Mouse (Mus musculus) hindbrain, embryonic 14.5 days (tissue): ENCODE data around the gene Usp50. TPM values are rescaled to one million over a fixed set of nuclear protein-coding genes. Genes with fewer than 3 reads are reported as not detected.

Experiments
- polyA plus RNA-seq: library from polyadenylated mRNA; unstranded; fragments of >200 nt; fragmentation: Nextera tagmentation; extraction: Ambion mirVana; gene quantifications from 2 replicates; pipeline ENCODE4 v1.2.1, GENCODE M21; 2014

The Usp50 gene
- polyA plus RNA-seq, 1 experiment from 2014 or later, result 3.8 TPM

Other genes starting within 250 kb of the Usp50 start
- gene Slc27a2, start 231.1 kb downstream of the Usp50 start, polyA plus RNA-seq, result 9.7 and 13.4 TPM in 2 replicates
- 1.1 and 2.5 TPM in 2 replicates for gene Hdc, start 164.2 kb downstream of the Usp50 start, polyA plus RNA-seq
- 41.7 and 43.8 TPM in 2 replicates for gene Gabpb1, start 107.1 kb downstream of the Usp50 start, polyA plus RNA-seq
- 30.0 and 35.2 TPM in 2 replicates for gene Usp8, start 76.1 kb downstream of the Usp50 start, polyA plus RNA-seq
- 30.8 and 34.3 TPM in 2 replicates for gene Trpm7, start 92.8 kb upstream of the Usp50 start, polyA plus RNA-seq
- gene Sppl2a, start 149.8 kb upstream of the Usp50 start, polyA plus RNA-seq, result 37.8 and 40.2 TPM in 2 replicates
- 10.2 and 11.4 TPM in 2 replicates for gene Ap4e1, start 225.2 kb upstream of the Usp50 start, polyA plus RNA-seq